Mouse (Mus musculus): ENCODE data around the gene Peak1. TPM values are rescaled to one million over a fixed set of nuclear protein-coding genes. Genes with fewer than 3 reads are reported as not detected.

Peak1 gene
- polyA plus RNA-seq, 1 experiment from 2014 or later = 3.4 TPM

DNA sequence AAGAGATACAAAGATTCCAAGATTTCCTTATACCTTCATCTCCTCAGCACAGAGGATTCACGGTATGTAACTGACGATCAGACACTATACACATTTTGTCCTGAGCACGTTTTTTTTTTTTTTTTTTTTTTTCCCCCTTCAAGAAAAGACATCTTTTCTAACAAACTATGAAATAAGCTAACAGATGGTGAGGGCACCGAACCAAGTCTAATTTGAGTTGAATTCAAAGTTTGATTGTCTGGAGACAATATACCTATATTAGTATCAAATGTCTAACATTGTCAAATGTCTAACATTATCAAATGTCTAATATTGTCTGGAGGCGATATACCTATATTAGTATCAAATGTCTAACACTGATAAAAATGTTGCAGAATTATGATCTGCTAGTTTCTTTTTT, 135.4 kb downstream of the Peak1 start:
- H3K27me3 ChIP-seq = no peaks in the 10 kb centered on the region
- WGBS = 80% methylated on average over 5 of the region's 5 CpGs
- H3K27ac ChIP-seq = no peak overlapping the region
- H3K9me3 ChIP-seq = no peaks in the 10 kb centered on the region
- no peak overlapping the region for H3K4me3 ChIP-seq (replicated peaks)
- H3K36me3 ChIP-seq = no peaks in the 10 kb centered on the region
- no peak overlapping the region for H3K9ac ChIP-seq (replicated peaks)
- no peak overlapping the region for H3K4me2 ChIP-seq (replicated peaks)
- no peak for ATAC-seq
- H3K4me1 ChIP-seq (replicated peaks) = no peaks in the 10 kb centered on the region

DNA sequence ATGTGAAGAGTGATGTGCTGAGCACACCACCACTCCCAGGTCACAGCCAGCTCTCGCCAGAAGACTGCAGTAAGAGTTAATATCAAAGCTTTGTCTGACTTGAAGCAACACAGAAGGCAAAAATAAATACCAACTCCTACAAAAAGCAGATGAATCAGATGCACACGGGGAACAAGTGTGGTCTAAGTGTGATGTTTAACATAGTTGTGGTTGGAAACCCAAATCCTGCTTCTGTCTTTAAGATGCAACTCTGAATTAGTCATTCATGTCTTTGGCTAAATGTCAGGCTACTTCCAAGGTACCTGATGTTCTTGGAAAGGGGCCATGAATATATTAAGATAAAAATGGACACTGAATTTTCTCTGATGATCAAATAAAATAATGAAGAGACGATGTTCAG, 144.3 kb downstream of the Peak1 start:
- no peaks in the 10 kb centered on the region for H3K27me3 ChIP-seq
- H3K27ac ChIP-seq = no peak overlapping the region
- H3K36me3 ChIP-seq = no peaks in the 10 kb centered on the region
- ATAC-seq = no peak
- 95% methylated on average over 3 of the region's 3 CpGs for WGBS
- H3K9me3 ChIP-seq = no peaks in the 10 kb centered on the region
- no peak overlapping the region for H3K9ac ChIP-seq (replicated peaks)
- H3K4me3 ChIP-seq (replicated peaks) = no peak overlapping the region
- H3K4me2 ChIP-seq (replicated peaks) = no peak overlapping the region
- H3K4me1 ChIP-seq (replicated peaks) = peaks cover 6% of the 10 kb centered on the region; the same call in 1 of the 2 replicates

DNA sequence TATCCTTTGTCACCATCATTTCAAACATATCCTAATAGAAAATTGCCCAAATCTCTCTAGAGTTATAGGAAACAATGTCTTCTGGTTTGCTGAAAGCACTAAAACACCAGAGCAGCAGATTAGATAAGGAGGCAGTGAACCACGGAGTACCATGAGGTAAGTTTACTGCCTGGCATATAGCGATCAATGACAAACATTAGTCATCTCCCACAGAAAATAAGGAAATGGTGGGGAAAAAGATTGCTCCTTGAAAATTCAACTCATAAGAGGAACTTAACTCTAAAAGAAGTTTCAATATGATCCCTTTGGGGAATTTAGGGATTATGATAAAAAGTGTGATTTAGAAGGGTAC, 145.6 kb downstream of the Peak1 start:
- WGBS = 91% methylated on average over 2 of the region's 2 CpGs
- Histone ChIP-seq H3K9ac (replicated peaks) (no peak overlapping the region), H3K4me2 (replicated peaks) (no peak overlapping the region), H3K36me3 (no peaks in the 10 kb centered on the region), H3K9me3 (no peaks in the 10 kb centered on the region), H3K4me3 (replicated peaks) (no peak overlapping the region), H3K27me3 (no peaks in the 10 kb centered on the region), H3K4me1 (replicated peaks) (peaks cover 6% of the 10 kb centered on the region; the same call in 1 of the 2 replicates), H3K27ac (peak overlapping the region; percentile 51; the same call in 1 of the 2 replicates)
- no peak for ATAC-seq

DNA sequence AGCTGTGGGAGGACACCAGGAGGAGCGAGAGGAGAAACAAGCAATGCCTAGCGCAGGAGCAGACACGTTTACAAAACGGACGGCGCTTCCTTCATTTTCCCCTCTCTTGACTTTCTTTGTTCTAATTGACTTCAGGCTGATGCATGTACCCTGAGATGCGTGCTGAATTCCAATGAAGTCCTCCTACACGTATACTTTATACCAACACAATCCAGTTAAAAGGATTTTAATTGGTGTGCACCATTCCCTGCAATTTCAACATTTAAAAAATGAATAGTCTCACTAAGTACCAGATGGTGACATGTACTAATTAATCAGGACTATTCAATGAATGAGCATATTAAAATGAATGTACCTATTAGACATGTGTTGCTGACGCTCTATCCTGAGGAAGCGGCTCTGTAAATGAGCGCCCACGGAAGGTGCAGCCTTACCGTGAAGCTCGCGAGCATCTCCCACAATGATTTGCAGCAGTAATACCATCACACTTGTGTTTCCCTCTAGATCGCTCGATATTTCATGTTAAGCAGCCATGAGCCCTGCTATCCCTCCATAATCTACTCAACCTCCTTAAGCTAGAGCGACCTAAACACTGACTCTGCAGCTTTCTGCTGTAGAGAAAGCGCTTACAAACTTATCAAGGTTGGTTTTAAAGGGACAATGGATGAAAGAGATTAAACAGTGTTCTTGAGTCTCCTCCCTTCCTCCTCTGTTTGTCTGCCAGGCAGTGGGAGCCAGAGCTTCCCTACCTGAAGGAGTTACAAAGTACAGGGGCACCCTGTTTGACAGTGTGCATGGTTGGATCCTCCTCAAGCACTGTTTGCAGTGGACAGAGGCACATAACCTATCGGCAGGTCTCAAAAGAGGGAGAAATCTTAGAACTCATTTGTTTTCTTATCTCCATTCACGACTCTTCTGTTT, 146.3 kb downstream of the Peak1 start:
- H3K4me2 ChIP-seq (replicated peaks) = no peak overlapping the region
- H3K9ac ChIP-seq (replicated peaks) = no peak overlapping the region
- peak overlapping the region; percentile 51 for H3K27ac ChIP-seq
- H3K4me1 ChIP-seq (replicated peaks) = peaks cover 6% of the 10 kb centered on the region; the same call in 1 of the 2 replicates
- H3K36me3 ChIP-seq = no peaks in the 10 kb centered on the region
- peak; percentile 45; the same call in 1 of the 2 replicates for ATAC-seq
- no peaks in the 10 kb centered on the region for H3K9me3 ChIP-seq
- no peak overlapping the region for H3K4me3 ChIP-seq (replicated peaks)
- no peaks in the 10 kb centered on the region for H3K27me3 ChIP-seq
- 71% methylated on average over 21 of the region's 21 CpGs for WGBS

DNA sequence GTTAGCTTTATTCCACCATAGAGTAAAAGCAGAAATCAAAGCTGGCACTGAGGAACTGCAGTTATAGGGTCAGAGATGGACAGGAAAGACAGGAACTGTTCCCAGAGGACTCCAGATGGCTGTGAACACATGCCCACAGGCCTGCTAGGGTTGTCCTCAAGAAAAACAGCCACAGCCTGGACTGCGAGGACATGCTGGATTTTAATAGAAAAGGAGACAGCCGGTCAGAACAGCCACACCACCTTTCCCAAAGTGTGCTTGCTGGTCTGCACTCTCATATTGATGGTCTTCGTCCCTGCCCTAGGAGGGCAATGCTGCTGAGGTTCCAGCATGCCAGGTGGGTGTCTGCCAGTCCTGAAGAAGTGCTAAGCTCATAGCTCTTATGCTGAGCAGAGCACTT, 148.8 kb downstream of the Peak1 start:
- no peaks in the 10 kb centered on the region for H3K9me3 ChIP-seq
- ATAC-seq = no peak
- no peaks in the 10 kb centered on the region for H3K36me3 ChIP-seq
- no peak overlapping the region for H3K27ac ChIP-seq
- H3K4me1 ChIP-seq (replicated peaks) = peaks cover 9% of the 10 kb centered on the region; the same call in 1 of the 2 replicates
- H3K27me3 ChIP-seq = no peaks in the 10 kb centered on the region
- no peak overlapping the region for H3K9ac ChIP-seq (replicated peaks)
- H3K4me3 ChIP-seq (replicated peaks) = no peak overlapping the region
- H3K4me2 ChIP-seq (replicated peaks) = no peak overlapping the region
- 82% methylated on average over 3 of the region's 3 CpGs for WGBS

DNA sequence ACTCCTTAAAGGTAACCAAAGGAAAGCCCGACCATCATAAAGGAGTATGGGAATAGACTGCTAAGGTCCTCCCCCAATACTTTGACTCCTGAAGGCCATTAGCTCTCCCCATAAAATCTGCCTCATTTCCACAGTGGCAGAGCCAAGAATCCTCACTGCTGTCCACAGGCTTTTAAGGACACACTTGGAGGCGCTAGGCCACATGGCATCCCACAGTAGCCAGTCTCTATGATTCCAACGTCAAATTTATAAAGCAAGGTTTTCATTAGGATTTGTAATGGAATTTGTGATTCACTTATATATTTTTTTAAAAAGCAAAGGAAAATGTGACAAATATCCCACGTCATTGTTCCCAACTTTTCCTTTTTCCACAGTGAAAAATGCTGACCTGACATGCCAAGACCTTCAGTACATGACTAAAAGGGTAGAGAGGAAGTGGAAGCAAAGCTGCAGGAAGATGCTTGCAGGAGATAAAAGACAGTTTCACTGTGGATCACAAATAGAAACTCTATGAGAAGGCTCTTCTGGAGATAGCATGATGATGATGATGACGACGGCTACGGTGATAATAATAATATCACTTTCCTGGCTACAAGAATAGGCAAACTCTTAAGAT, 151.6 kb downstream of the Peak1 start:
- Histone ChIP-seq H3K9ac (replicated peaks) (no peak overlapping the region), H3K4me1 (replicated peaks) (peaks cover 9% of the 10 kb centered on the region; the same call in 1 of the 2 replicates), H3K9me3 (no peaks in the 10 kb centered on the region), H3K27ac (no peak overlapping the region), H3K4me2 (replicated peaks) (no peak overlapping the region), H3K4me3 (replicated peaks) (no peak overlapping the region), H3K36me3 (no peaks in the 10 kb centered on the region), H3K27me3 (no peaks in the 10 kb centered on the region)
- 93% methylated on average over 7 of the region's 7 CpGs for WGBS
- ATAC-seq = no peak

DNA sequence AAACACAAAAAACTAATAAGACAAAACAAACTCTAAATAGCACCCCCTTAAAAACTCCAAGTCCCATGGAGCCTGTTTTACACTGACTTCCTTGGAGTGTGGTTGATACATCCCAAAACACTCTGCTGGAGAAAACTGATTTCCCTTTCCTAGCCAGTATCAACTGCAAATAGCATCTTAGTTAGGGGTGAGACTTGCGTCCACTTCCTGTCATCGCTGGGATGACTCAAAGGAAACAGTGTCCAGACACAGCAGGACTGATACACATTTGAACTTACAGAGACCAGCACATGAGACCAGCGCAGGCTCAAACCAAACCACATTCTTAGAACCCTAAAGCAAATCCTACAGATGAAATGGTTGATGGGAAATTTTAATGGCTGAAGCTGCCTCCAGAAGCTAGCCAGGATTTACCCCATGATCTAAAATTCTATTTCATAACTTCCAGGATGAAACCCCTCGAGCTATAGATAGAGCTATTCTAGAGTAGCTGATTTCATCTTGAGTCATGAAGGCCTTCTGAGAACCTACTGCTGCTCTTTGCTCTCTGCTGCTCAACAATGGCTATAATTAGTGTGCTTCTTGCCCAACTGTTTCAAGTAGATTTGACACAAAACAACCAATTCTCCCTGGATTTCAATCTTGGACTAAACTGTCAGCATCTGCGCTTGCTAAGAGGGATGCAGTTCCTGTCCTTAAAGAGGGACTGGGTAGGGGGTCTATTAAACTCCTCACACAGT, 152.2 kb downstream of the Peak1 start:
- no peak overlapping the region for H3K9ac ChIP-seq (replicated peaks)
- no peak for ATAC-seq
- no peaks in the 10 kb centered on the region for H3K36me3 ChIP-seq
- H3K4me2 ChIP-seq (replicated peaks) = no peak overlapping the region
- H3K27ac ChIP-seq = no peak overlapping the region
- H3K4me1 ChIP-seq (replicated peaks) = 0 out of 2 replicates have a peak, but pooled peaks cover 6% of the 10 kb centered on the region
- no peaks in the 10 kb centered on the region for H3K27me3 ChIP-seq
- peaks cover under 1% of the 10 kb centered on the region; the same call in 1 of the 2 replicates for H3K9me3 ChIP-seq
- 90% methylated on average over 5 of the region's 5 CpGs for WGBS
- H3K4me3 ChIP-seq (replicated peaks) = no peak overlapping the region

DNA sequence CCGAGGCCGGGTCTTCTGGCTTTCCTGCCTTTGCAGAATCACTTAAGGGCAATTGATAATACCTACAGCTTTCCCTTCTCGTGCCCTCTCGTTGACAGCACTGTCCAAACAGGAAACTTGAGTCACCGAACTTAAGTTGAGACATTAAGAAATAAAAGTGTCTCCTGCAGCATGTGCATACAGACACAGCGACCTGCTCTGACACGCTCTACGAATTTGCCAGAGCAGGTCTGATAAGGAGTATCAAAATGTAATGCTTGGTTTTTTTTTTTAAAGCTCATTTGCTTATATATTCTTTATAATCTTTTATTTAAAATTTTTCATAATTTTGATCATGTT, 152.9 kb downstream of the Peak1 start:
- Histone ChIP-seq H3K4me1 (replicated peaks) (0 out of 2 replicates have a peak, but pooled peaks cover 3% of the 10 kb centered on the region), H3K36me3 (0 out of 2 replicates have a peak, but pooled peaks cover 3% of the 10 kb centered on the region), H3K9ac (replicated peaks) (no peak overlapping the region), H3K4me2 (replicated peaks) (no peak overlapping the region), H3K27me3 (no peaks in the 10 kb centered on the region), H3K27ac (no peak overlapping the region), H3K4me3 (replicated peaks) (no peak overlapping the region), H3K9me3 (peaks cover 5% of the 10 kb centered on the region)
- ATAC-seq = no peak
- WGBS = 80% methylated on average over 8 of the region's 8 CpGs

DNA sequence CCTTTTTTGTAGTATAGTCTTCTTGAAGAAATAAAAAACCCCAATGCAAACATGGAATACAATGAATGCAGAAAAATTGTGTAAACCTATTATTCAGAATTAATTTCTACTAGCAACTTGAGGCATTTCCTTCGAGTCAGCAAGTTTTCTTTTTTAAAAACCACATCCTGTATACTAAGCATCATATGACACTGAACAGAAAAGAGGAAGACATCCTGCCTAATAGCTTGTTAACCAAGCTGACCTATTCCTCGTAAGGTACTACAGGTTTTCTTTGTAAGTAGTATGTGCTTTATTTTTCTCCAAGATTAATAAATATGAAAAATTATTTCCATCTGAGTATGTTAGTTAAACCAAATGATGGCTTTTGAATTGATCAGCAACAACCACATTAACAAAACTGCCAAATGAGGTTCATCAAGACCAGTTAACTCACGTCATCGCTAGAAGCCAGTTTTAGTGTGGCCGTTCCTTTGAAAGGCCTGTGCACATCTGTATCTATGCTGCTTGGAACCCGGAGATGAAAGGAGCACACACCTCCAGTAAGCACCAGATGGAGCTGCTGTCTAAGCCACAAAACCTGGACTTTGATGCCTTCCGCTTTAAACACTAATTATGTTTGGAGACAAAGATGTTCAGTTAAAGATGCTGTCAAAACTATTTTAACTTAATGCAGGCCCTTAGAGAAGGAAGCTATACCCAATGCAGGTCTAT, 153.4 kb downstream of the Peak1 start:
- Histone ChIP-seq H3K36me3 (0 out of 2 replicates have a peak, but pooled peaks cover 3% of the 10 kb centered on the region), H3K27ac (no peak overlapping the region), H3K9ac (replicated peaks) (no peak overlapping the region), H3K9me3 (peaks cover 5% of the 10 kb centered on the region), H3K4me3 (replicated peaks) (no peak overlapping the region), H3K4me1 (replicated peaks) (0 out of 2 replicates have a peak, but pooled peaks cover 3% of the 10 kb centered on the region), H3K4me2 (replicated peaks) (no peak overlapping the region), H3K27me3 (no peaks in the 10 kb centered on the region)
- ATAC-seq = 0 out of 2 replicates have a peak, but pooled peaks have one; percentile 60
- 73% methylated on average over 7 of the region's 7 CpGs for WGBS

DNA sequence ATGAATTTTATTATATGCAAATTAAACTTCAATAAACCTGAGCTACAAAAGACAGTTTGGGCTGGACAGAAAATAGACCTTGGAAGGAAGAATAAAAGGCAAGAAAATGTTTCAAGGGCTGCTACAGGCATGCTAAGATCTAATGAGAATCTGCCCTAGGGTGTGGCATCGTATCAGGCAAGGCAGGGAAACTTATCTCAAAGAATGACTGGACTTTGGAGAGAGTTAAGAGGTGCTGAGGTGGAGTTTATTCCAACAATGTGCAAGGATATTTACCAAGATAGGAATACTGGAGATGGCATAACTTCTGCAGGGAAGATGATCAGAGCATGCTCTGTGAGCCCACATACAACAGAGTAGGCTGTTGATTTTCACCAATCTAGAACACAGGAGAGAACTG, 154.8 kb downstream of the Peak1 start:
- H3K4me2 ChIP-seq (replicated peaks) = no peak overlapping the region
- H3K27me3 ChIP-seq = no peaks in the 10 kb centered on the region
- 88% methylated on average over 1 of the region's 1 CpGs for WGBS
- H3K27ac ChIP-seq = no peak overlapping the region
- H3K4me1 ChIP-seq (replicated peaks) = 0 out of 2 replicates have a peak, but pooled peaks cover 3% of the 10 kb centered on the region
- no peak overlapping the region for H3K9ac ChIP-seq (replicated peaks)
- peaks cover 5% of the 10 kb centered on the region for H3K9me3 ChIP-seq
- ATAC-seq = no peak
- 0 out of 2 replicates have a peak, but pooled peaks cover 3% of the 10 kb centered on the region for H3K36me3 ChIP-seq
- H3K4me3 ChIP-seq (replicated peaks) = no peak overlapping the region

DNA sequence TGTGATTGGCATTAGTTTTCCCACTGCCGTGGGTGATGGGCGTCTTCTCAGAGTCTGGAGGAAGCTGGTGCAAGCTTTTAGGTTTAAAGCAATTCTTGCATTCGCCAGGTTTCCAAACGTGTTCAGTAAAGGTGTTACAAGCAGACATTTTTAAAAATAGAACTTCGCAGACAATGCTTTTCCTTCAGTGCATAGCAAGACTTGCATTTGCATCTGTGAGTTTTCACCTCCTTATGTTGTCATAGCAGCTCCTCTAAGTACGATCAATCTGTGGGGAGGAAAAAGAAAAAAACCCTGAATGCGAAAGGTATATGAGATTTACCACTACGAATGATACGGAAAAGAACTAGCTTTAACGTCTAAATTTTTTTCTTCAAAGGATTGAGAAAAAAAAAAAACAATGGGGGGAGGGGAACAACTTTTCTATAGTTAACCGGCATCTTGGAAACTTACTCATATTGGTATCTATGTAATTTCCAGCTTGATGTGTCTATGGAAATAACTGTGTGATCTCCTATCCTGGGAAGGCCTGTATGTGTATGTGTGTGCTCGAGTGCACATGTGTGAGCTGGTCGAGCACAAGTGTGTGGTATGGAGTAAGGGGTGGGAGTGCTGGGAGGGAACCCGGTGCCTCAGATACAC, 157.3 kb downstream of the Peak1 start:
- Histone ChIP-seq H3K4me3 (replicated peaks) (no peak overlapping the region), H3K36me3 (0 out of 2 replicates have a peak, but pooled peaks cover 3% of the 10 kb centered on the region), H3K9me3 (peaks cover 5% of the 10 kb centered on the region), H3K4me2 (replicated peaks) (no peak overlapping the region), H3K9ac (replicated peaks) (no peak overlapping the region), H3K27me3 (no peaks in the 10 kb centered on the region), H3K27ac (no peak overlapping the region), H3K4me1 (replicated peaks) (no peaks in the 10 kb centered on the region)
- WGBS = 90% methylated on average over 14 of the region's 14 CpGs
- ATAC-seq = no peak

Measured in midbrain, embryonic 13.5 days (tissue).